Mouse (Mus musculus) c-Kit-positive CD71-positive TER-119-negative erythroid progenitor cells, embryonic 14.5 days (primary cell): Measurements from ENCODE around the gene Inpp5k.
"Not testable (repeated sequence)": the region's sequence is repeated elsewhere in the genome, so short reads cannot be mapped to it uniquely, and the experiment has no call there.

ENCODE experiments used
- DNase-seq: peaks from one replicate; pipeline ENCODE4 v3.0.0-alpha.2; 2013; ENCODE audit warnings: low read depth

Inpp5k gene

GRCm38 (mm10) chr11:75678747-75679438, 48.1 kb downstream of the Inpp5k start, which contains the start of gene Crk:
Crk (plus strand) TSS chr11:75679259.
- peak; percentile 97 for DNase-seq

GRCm38 (mm10) chr11:75679439-75680171, 48.8 kb downstream of the Inpp5k start:
- peak; percentile 49 for DNase-seq

DNA sequence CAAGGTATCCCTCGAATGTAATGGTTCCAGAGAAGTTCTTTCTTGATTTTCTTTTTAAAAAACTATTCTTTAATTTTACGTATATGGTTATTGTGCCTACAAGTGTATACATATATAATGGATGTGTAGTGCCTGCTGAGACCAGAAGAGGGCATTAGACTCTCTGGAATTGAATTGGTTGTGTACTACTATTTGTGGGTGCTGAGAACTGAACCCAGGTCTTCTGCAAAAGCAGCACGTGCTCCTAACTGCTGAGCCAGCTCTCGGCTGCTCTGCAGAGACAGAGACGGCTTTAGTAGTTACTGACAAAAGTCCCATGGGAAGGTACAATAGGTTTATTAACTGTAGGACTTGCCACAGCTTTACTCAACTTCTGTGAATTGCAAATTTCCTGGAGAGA, 53.7 kb downstream of the Inpp5k start:
- no peak for DNase-seq

- no peak for DNase-seq
Observed at GRCm38 (mm10) chr11:75684956-75685355, 54.2 kb downstream of the Inpp5k start.

- DNase-seq, result no peak
Observed at GRCm38 (mm10) chr11:75687343-75687993, 56.7 kb downstream of the Inpp5k start.

DNA sequence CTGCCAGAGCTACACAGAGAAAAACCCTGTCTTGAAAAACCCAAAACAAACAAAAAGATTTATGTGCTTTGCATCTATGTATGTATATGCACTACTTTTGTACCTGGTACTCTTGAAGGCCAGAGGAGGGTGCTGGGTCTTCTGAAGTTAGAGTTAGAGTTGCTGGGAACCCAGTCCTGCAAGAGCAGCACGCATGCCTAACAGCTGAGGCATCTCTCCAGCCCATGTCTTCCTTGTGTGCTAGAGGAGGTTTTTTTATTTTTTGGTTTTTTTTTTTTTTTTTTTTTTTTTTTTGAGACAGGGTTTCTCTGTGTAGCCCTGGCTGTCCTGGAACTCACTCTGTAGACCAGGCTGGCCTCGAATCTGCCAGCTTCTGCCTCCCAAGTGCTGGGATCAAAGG, 57.3 kb downstream of the Inpp5k start:
- no peak for DNase-seq

- DNase-seq, result no peak
Observed at GRCm38 (mm10) chr11:75689977-75690376, 59.2 kb downstream of the Inpp5k start.

DNA sequence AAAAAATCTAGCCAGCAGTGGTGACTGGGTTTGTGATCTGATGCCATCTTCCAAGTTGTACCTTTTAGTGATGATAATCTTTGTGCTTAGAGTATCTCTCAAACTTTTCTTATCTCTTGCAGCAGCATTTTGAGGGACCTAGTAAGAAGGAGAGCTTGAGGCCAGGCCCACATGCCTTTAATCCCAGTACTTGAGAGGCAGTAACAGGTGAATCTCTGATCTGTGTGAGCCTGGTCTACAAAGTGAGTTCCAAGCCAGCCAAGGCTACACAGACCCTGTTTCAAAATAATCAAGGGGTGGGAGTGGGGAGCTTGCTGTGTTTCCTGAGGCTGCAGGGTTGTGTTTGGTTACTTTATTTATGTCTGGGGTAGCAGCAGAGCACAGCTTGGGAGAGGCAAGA, 60.3 kb downstream of the Inpp5k start:
- no peak for DNase-seq

- DNase-seq, result no peak
Observed at GRCm38 (mm10) chr11:75693570-75693969, 62.8 kb downstream of the Inpp5k start.

DNA sequence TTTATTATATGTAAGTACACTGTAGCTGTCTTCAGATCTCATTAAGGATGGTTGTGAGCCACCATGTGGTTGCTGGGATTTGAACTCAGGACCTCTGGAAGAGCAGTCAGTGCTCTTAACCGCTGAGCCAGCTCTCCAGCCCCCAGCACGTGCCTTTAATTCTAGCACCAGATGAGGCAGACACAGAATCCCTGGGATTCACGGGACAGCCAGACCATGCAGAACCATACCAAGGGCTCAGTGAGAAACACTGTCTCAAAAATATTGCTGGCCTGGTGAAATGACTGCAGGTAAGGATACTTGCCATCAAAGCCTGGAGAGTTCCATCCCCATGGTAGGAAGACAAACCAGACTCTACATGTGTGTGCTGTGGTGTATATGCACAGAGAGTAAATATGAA, 66.7 kb downstream of the Inpp5k start:
- DNase-seq, result not testable (repeated sequence)
